Mouse (Mus musculus): ENCODE results near the gene Foxn3. TPM values are rescaled to one million over a fixed set of nuclear protein-coding genes. Genes with fewer than 3 reads are reported as not detected.

Foxn3 gene
- polyA plus RNA-seq, 1 experiment from 2014 or later, result 94.3 TPM

GRCm38 (mm10) chr12:99227313-99227952, 335.9 kb downstream of the Foxn3 start:
- Histone ChIP-seq H3K9ac (replicated peaks; ENCODE audit: low read depth) (no peak overlapping the region), H3K36me3 (ENCODE audit: insufficient read depth, low read length) (no peaks in the 10 kb centered on the region), H3K27me3 (replicated peaks; ENCODE audit: insufficient read depth, low read length) (no peaks in the 10 kb centered on the region), H3K9me3 (ENCODE audit: low read length) (no peaks in the 10 kb centered on the region), H3K4me3 (ENCODE audit: low read depth, low read length) (no peak overlapping the region), H3K4me2 (replicated peaks; ENCODE audit: low read depth, low read length) (no peak overlapping the region), H3K4me1 (ENCODE audit: insufficient read depth, low read depth, low read length) (no peaks in the 10 kb centered on the region; the same call in 1 of the 2 replicates), H3K27ac (ENCODE audit: low read length) (no peak overlapping the region)
- ATAC-seq, result no peak
- WGBS, result 81% methylated on average over 6 of the region's 6 CpGs
- no peak for DNase-seq (ENCODE audit: low spot score)
- no peak for TF ChIP-seq CTCF (IDR thresholded peaks at IDR 0.05)
- no peak for TF ChIP-seq EP300 (IDR thresholded peaks at IDR 0.05)

- no peaks in the 10 kb centered on the region for H3K36me3 ChIP-seq (ENCODE audit: insufficient read depth, low read length)
- H3K4me1 ChIP-seq (ENCODE audit: insufficient read depth, low read depth, low read length), result no peaks in the 10 kb centered on the region; the same call in 1 of the 2 replicates
- no peak for TF ChIP-seq CTCF (IDR thresholded peaks at IDR 0.05)
- no peak for TF ChIP-seq EP300 (IDR thresholded peaks at IDR 0.05)
- no peak overlapping the region for H3K27ac ChIP-seq (ENCODE audit: low read length)
- H3K9me3 ChIP-seq (ENCODE audit: low read length), result no peaks in the 10 kb centered on the region
- DNase-seq (ENCODE audit: low spot score), result peak; percentile 51
- ATAC-seq, result peak; percentile 28; the same call in 1 of the 2 replicates
- no peak overlapping the region for H3K9ac ChIP-seq (replicated peaks; ENCODE audit: low read depth)
- H3K4me3 ChIP-seq (ENCODE audit: low read depth, low read length), result no peak overlapping the region
- H3K27me3 ChIP-seq (replicated peaks; ENCODE audit: insufficient read depth, low read length), result no peaks in the 10 kb centered on the region
- WGBS, result 62% methylated on average over 13 of the region's 13 CpGs
- H3K4me2 ChIP-seq (replicated peaks; ENCODE audit: low read depth, low read length), result no peak overlapping the region
Observed at GRCm38 (mm10) chr12:99224863-99225603, 338.3 kb downstream of the Foxn3 start.

GRCm38 (mm10) chr12:99221087-99221846, 342.1 kb downstream of the Foxn3 start:
- H3K9me3 ChIP-seq (ENCODE audit: low read length), result no peaks in the 10 kb centered on the region
- no peaks in the 10 kb centered on the region for H3K36me3 ChIP-seq (ENCODE audit: insufficient read depth, low read length)
- no peak for ATAC-seq
- peaks cover 11% of the 10 kb centered on the region; the same call in 1 of the 2 replicates for H3K4me1 ChIP-seq (ENCODE audit: insufficient read depth, low read depth, low read length)
- H3K27me3 ChIP-seq (replicated peaks; ENCODE audit: insufficient read depth, low read length), result no peaks in the 10 kb centered on the region
- TF ChIP-seq CTCF (IDR thresholded peaks at IDR 0.05) (no peak), EP300 (IDR thresholded peaks at IDR 0.05) (no peak)
- no peak overlapping the region for H3K27ac ChIP-seq (ENCODE audit: low read length)
- no peak overlapping the region for H3K4me3 ChIP-seq (ENCODE audit: low read depth, low read length)
- DNase-seq (ENCODE audit: low spot score), result no peak
- WGBS, result 81% methylated on average over 15 of the region's 15 CpGs
- H3K9ac ChIP-seq (replicated peaks; ENCODE audit: low read depth), result no peak overlapping the region
- no peak overlapping the region for H3K4me2 ChIP-seq (replicated peaks; ENCODE audit: low read depth, low read length)

- Histone ChIP-seq H3K4me2 (replicated peaks; ENCODE audit: low read depth, low read length) (no peak overlapping the region), H3K9me3 (ENCODE audit: low read length) (no peaks in the 10 kb centered on the region), H3K36me3 (ENCODE audit: insufficient read depth, low read length) (no peaks in the 10 kb centered on the region), H3K27ac (ENCODE audit: low read length) (no peak overlapping the region), H3K4me3 (ENCODE audit: low read depth, low read length) (no peak overlapping the region), H3K27me3 (replicated peaks; ENCODE audit: insufficient read depth, low read length) (no peaks in the 10 kb centered on the region), H3K4me1 (ENCODE audit: insufficient read depth, low read depth, low read length) (peaks cover 11% of the 10 kb centered on the region; the same call in 1 of the 2 replicates), H3K9ac (replicated peaks; ENCODE audit: low read depth) (no peak overlapping the region)
- DNase-seq (ENCODE audit: low spot score) (peak; percentile 40), ATAC-seq (no peak)
- WGBS, result 43% methylated on average over 8 of the region's 8 CpGs
- TF ChIP-seq EP300 (IDR thresholded peaks at IDR 0.05) (no peak), CTCF (IDR thresholded peaks at IDR 0.05) (no peak)
Observed at GRCm38 (mm10) chr12:99220333-99220732, 343.0 kb downstream of the Foxn3 start.

GRCm38 (mm10) chr12:99219812-99220211, 343.6 kb downstream of the Foxn3 start:
- ATAC-seq, result no peak
- Histone ChIP-seq H3K4me2 (replicated peaks; ENCODE audit: low read depth, low read length) (no peak overlapping the region), H3K27ac (ENCODE audit: low read length) (no peak overlapping the region), H3K4me1 (ENCODE audit: insufficient read depth, low read depth, low read length) (peaks cover 11% of the 10 kb centered on the region; the same call in 1 of the 2 replicates), H3K27me3 (replicated peaks; ENCODE audit: insufficient read depth, low read length) (no peaks in the 10 kb centered on the region), H3K36me3 (ENCODE audit: insufficient read depth, low read length) (no peaks in the 10 kb centered on the region), H3K4me3 (ENCODE audit: low read depth, low read length) (no peak overlapping the region), H3K9me3 (ENCODE audit: low read length) (no peaks in the 10 kb centered on the region), H3K9ac (replicated peaks; ENCODE audit: low read depth) (no peak overlapping the region)
- DNase-seq (ENCODE audit: low spot score), result no peak
- WGBS, result 81% methylated on average over 5 of the region's 5 CpGs
- TF ChIP-seq CTCF (IDR thresholded peaks at IDR 0.05) (no peak), EP300 (IDR thresholded peaks at IDR 0.05) (no peak)
